Mouse (Mus musculus) heart, adult 18-20 months (tissue): Measurements from ENCODE around the gene Zfp867. TPM values are rescaled to one million over a fixed set of nuclear protein-coding genes. Genes with fewer than 3 reads are reported as not detected.
A peak's percentile ranks its signal among the peaks of the same experiment; 100 is the strongest.

Experiments used
- DNase-seq, 2 experiments: peaks; one replicate each; pipeline ENCODE4 v3.0.0; 2021 to 2022; ENCODE audit warnings: mixed read lengths in 1 of 2
- long read RNA-seq, 2 experiments: library from polyadenylated mRNA; stranded (forward); transcript quantifications; one replicate each; pipeline ENCODE4 v2.0.0; 2021
- total RNA-seq, 2 experiments: library from RNA; stranded (reverse); gene quantifications; 2 replicates each; pipeline ENCODE4 v1.2.3; 2021

Gene Zfp867
- total RNA-seq: 1 to 10 TPM; 2.5 to 3.2 TPM
- long read RNA-seq, experiment 1, partial matches to known transcripts: 0 of 5 reads
- long read RNA-seq, experiment 1, other reads (novel, unspliced or antisense): 3 of 5 reads
- long read RNA-seq, experiment 2, partial matches to known transcripts: 0 of 1 reads
- long read RNA-seq, experiment 2, other reads (novel, unspliced or antisense): 0 of 1 reads

GRCm38 (mm10) chr11:59472326-59472677 lies at the start of gene Zfp867:
Zfp867 (minus strand) TSS chr11:59472474.
- peak; percentile 89 to 92 for DNase-seq

- DNase-seq: no peak
Measured at GRCm38 (mm10) chr11:59519741-59520495, 47.6 kb upstream of the Zfp867 start.

- DNase-seq: peak; percentile 26 to 48
Measured at GRCm38 (mm10) chr11:59518226-59518625, 46.0 kb upstream of the Zfp867 start.

- no peak for DNase-seq
Measured at GRCm38 (mm10) chr11:59517441-59517840, 45.2 kb upstream of the Zfp867 start.

GRCm38 (mm10) chr11:59514789-59515188 lies 42.5 kb upstream of the Zfp867 start:
- no peak for DNase-seq

- DNase-seq: peak; percentile 33 to 34
Measured at GRCm38 (mm10) chr11:59514381-59514780, 42.1 kb upstream of the Zfp867 start.

- DNase-seq: no peak
Measured at GRCm38 (mm10) chr11:59513556-59513955, 41.3 kb upstream of the Zfp867 start.

- no peak for DNase-seq
Measured at GRCm38 (mm10) chr11:59512733-59513132, 40.5 kb upstream of the Zfp867 start.

- no peak for DNase-seq
Measured at GRCm38 (mm10) chr11:59511558-59511957, 39.3 kb upstream of the Zfp867 start.

GRCm38 (mm10) chr11:59506713-59507074 lies 34.4 kb upstream of the Zfp867 start:
- no peak for DNase-seq

GRCm38 (mm10) chr11:59505839-59506712 lies 33.8 kb upstream of the Zfp867 start:
- DNase-seq: peak; percentile 93 to 95

GRCm38 (mm10) chr11:59505351-59505838 lies 33.1 kb upstream of the Zfp867 start:
- DNase-seq: peak in 1 of 2 experiments; percentile 56

GRCm38 (mm10) chr11:59501978-59502700 lies 29.9 kb upstream of the Zfp867 start:
- no peak for DNase-seq

- no peak for DNase-seq
Measured at GRCm38 (mm10) chr11:59497747-59498146, 25.5 kb upstream of the Zfp867 start.

- no peak for DNase-seq
Measured at GRCm38 (mm10) chr11:59496672-59497310, 24.5 kb upstream of the Zfp867 start.

GRCm38 (mm10) chr11:59486222-59486621 lies 13.9 kb upstream of the Zfp867 start:
- DNase-seq: no peak

- DNase-seq: peak in 1 of 2 experiments; percentile 22
Measured at GRCm38 (mm10) chr11:59485641-59486040, 13.4 kb upstream of the Zfp867 start.

GRCm38 (mm10) chr11:59483212-59483611 lies 10.9 kb upstream of the Zfp867 start:
- DNase-seq: peak; percentile 53 to 77

- DNase-seq: no peak
Measured at GRCm38 (mm10) chr11:59477240-59477639, 5.0 kb upstream of the Zfp867 start.

GRCm38 (mm10) chr11:59471413-59472325 lies 605 bp downstream of the Zfp867 start:
- DNase-seq: peak in 1 of 2 experiments; percentile 36
